Mouse (Mus musculus): ENCODE data around the gene Cgas. TPM values are rescaled to one million over a fixed set of nuclear protein-coding genes. Genes with fewer than 3 reads are reported as not detected.

The Cgas gene
- polyA plus RNA-seq, 1 experiment from 2014 or later = 0.98 TPM

GRCm38 (mm10) chr9:78428185-78428584, 14.9 kb downstream of the Cgas start:
- Histone ChIP-seq H3K4me1 (replicated peaks) (peaks cover 15% of the 10 kb centered on the region), H3K9ac (no peak overlapping the region), H3K27me3 (peaks cover 5% of the 10 kb centered on the region; the same call in 1 of the 2 replicates), H3K4me3 (replicated peaks) (0 out of 2 replicates have a peak overlapping the region, but pooled peaks have one; percentile 44), H3K9me3 (replicated peaks) (no peaks in the 10 kb centered on the region), H3K36me3 (replicated peaks) (no peaks in the 10 kb centered on the region), H3K4me2 (peak overlapping the region; percentile 68), H3K27ac (replicated peaks) (no peak overlapping the region)
- WGBS (ENCODE audit: insufficient replicate concordance) = 24% methylated on average over 6 of the region's 6 CpGs
- peak; percentile 41; the same call in 1 of the 2 replicates for ATAC-seq (ENCODE audit: insufficient read depth)

- whole genome bisulfite sequencing (ENCODE audit: insufficient replicate concordance) = 11% methylated on average over 27 of the region's 27 CpGs
- ATAC-seq (ENCODE audit: insufficient read depth) = peak; percentile 59; the same call in 1 of the 2 replicates
- H3K9ac ChIP-seq = no peak overlapping the region
- peak overlapping the region; percentile 68 for H3K4me2 ChIP-seq
- H3K9me3 ChIP-seq (replicated peaks) = no peaks in the 10 kb centered on the region
- no peak overlapping the region for H3K27ac ChIP-seq (replicated peaks)
- peak overlapping the region; percentile 44 for H3K4me3 ChIP-seq (replicated peaks)
- H3K36me3 ChIP-seq (replicated peaks) = no peaks in the 10 kb centered on the region
- H3K4me1 ChIP-seq (replicated peaks) = peaks cover 15% of the 10 kb centered on the region
- peaks cover 5% of the 10 kb centered on the region; the same call in 1 of the 2 replicates for H3K27me3 ChIP-seq
Measured at GRCm38 (mm10) chr9:78427362-78427781, 15.7 kb downstream of the Cgas start.

GRCm38 (mm10) chr9:78401596-78401995, 41.4 kb downstream of the Cgas start:
- WGBS (ENCODE audit: insufficient replicate concordance) = 83% methylated on average over 7 of the region's 7 CpGs

GRCm38 (mm10) chr9:78400570-78400969, 42.5 kb downstream of the Cgas start:
- Histone ChIP-seq H3K27ac (replicated peaks) (no peak overlapping the region), H3K27me3 (peaks cover 33% of the 10 kb centered on the region), H3K9me3 (replicated peaks) (no peaks in the 10 kb centered on the region), H3K4me2 (no peak overlapping the region), H3K9ac (no peak overlapping the region), H3K4me3 (replicated peaks) (no peak overlapping the region), H3K4me1 (replicated peaks) (peaks cover 7% of the 10 kb centered on the region), H3K36me3 (replicated peaks) (no peaks in the 10 kb centered on the region)
- ATAC-seq (ENCODE audit: insufficient read depth) = no peak
- 65% methylated on average over 5 of the region's 5 CpGs for WGBS (ENCODE audit: insufficient replicate concordance)

More at GRCm38 (mm10) chr9:78401596-78401995, 41.4 kb downstream of the Cgas start:
- peaks cover 23% of the 10 kb centered on the region for H3K27me3 ChIP-seq
- H3K4me3 ChIP-seq (replicated peaks) = no peak overlapping the region
- H3K27ac ChIP-seq (replicated peaks) = no peak overlapping the region
- H3K4me1 ChIP-seq (replicated peaks) = no peaks in the 10 kb centered on the region
- no peak for ATAC-seq (ENCODE audit: insufficient read depth)
- H3K9me3 ChIP-seq (replicated peaks) = no peaks in the 10 kb centered on the region
- no peaks in the 10 kb centered on the region for H3K36me3 ChIP-seq (replicated peaks)
- H3K9ac ChIP-seq = no peak overlapping the region
- no peak overlapping the region for H3K4me2 ChIP-seq

- peaks cover 9% of the 10 kb centered on the region for H3K4me1 ChIP-seq (replicated peaks)
- no peak overlapping the region for H3K4me2 ChIP-seq
- H3K27ac ChIP-seq (replicated peaks) = no peak overlapping the region
- H3K9me3 ChIP-seq (replicated peaks) = no peaks in the 10 kb centered on the region
- no peak overlapping the region for H3K9ac ChIP-seq
- H3K4me3 ChIP-seq (replicated peaks) = no peak overlapping the region
- H3K36me3 ChIP-seq (replicated peaks) = no peaks in the 10 kb centered on the region
- ATAC-seq (ENCODE audit: insufficient read depth) = no peak
- H3K27me3 ChIP-seq = peaks cover 71% of the 10 kb centered on the region
- WGBS (ENCODE audit: insufficient replicate concordance) = 50% methylated on average over 9 of the region's 9 CpGs
Measured at GRCm38 (mm10) chr9:78396517-78396916, 46.5 kb downstream of the Cgas start.

- Histone ChIP-seq H3K4me1 (replicated peaks) (peaks cover 9% of the 10 kb centered on the region), H3K4me2 (peak within 1 kb of the TSS; percentile 55), H3K27me3 (peaks cover 71% of the 10 kb centered on the region), H3K4me3 (replicated peaks) (peak within 1 kb of the TSS; percentile 29), H3K36me3 (replicated peaks) (no peaks in the 10 kb centered on the region), H3K9ac (no peak within 1 kb of the TSS), H3K27ac (replicated peaks) (no peak within 1 kb of the TSS), H3K9me3 (replicated peaks) (no peaks in the 10 kb centered on the region)
- 3% methylated on average over 93 of the region's 93 CpGs for WGBS (ENCODE audit: insufficient replicate concordance)
- ATAC-seq (ENCODE audit: insufficient read depth) = peak; percentile 44
Measured at GRCm38 (mm10) chr9:78395630-78396351, 47.2 kb downstream of the Cgas start, which contains the start of gene Ddx43. Gene Ddx43 (plus strand): TSS chr9:78395777.

GRCm38 (mm10) chr9:78395244-78395629, 47.8 kb downstream of the Cgas start:
- 31% methylated on average over 11 of the region's 11 CpGs for WGBS (ENCODE audit: insufficient replicate concordance)

GRCm38 (mm10) chr9:78394602-78395001, 48.4 kb downstream of the Cgas start:
- ATAC-seq (ENCODE audit: insufficient read depth) = no peak
- Histone ChIP-seq H3K9ac (no peak overlapping the region), H3K36me3 (replicated peaks) (no peaks in the 10 kb centered on the region), H3K4me2 (no peak overlapping the region), H3K9me3 (replicated peaks) (no peaks in the 10 kb centered on the region), H3K27me3 (peaks cover 71% of the 10 kb centered on the region), H3K27ac (replicated peaks) (no peak overlapping the region), H3K4me3 (replicated peaks) (no peak overlapping the region), H3K4me1 (replicated peaks) (peaks cover 9% of the 10 kb centered on the region)
- 42% methylated on average over 7 of the region's 7 CpGs for WGBS (ENCODE audit: insufficient replicate concordance)

More at GRCm38 (mm10) chr9:78395244-78395629, 47.8 kb downstream of the Cgas start:
- no peaks in the 10 kb centered on the region for H3K36me3 ChIP-seq (replicated peaks)
- no peak for ATAC-seq (ENCODE audit: insufficient read depth)
- peak overlapping the region; percentile 29; the same call in 1 of the 2 replicates for H3K4me3 ChIP-seq (replicated peaks)
- H3K27ac ChIP-seq (replicated peaks) = no peak overlapping the region
- H3K9me3 ChIP-seq (replicated peaks) = no peaks in the 10 kb centered on the region
- peaks cover 9% of the 10 kb centered on the region for H3K4me1 ChIP-seq (replicated peaks)
- H3K27me3 ChIP-seq = peaks cover 71% of the 10 kb centered on the region
- peak overlapping the region; percentile 55 for H3K4me2 ChIP-seq
- no peak overlapping the region for H3K9ac ChIP-seq

- no peak for ATAC-seq (ENCODE audit: insufficient read depth)
- Histone ChIP-seq H3K27me3 (peaks cover 68% of the 10 kb centered on the region), H3K9ac (no peak overlapping the region), H3K9me3 (replicated peaks) (no peaks in the 10 kb centered on the region), H3K27ac (replicated peaks) (no peak overlapping the region), H3K4me3 (replicated peaks) (no peak overlapping the region), H3K4me2 (no peak overlapping the region), H3K4me1 (replicated peaks) (peaks cover 9% of the 10 kb centered on the region), H3K36me3 (replicated peaks) (no peaks in the 10 kb centered on the region)
- WGBS (ENCODE audit: insufficient replicate concordance) = 65% methylated on average over 10 of the region's 10 CpGs
Measured at GRCm38 (mm10) chr9:78393741-78394140, 49.3 kb downstream of the Cgas start.

GRCm38 (mm10) chr9:78389981-78390380, 53.1 kb downstream of the Cgas start:
- peaks cover 32% of the 10 kb centered on the region for H3K27me3 ChIP-seq
- no peaks in the 10 kb centered on the region for H3K9me3 ChIP-seq (replicated peaks)
- no peak overlapping the region for H3K4me2 ChIP-seq
- H3K27ac ChIP-seq (replicated peaks) = no peak overlapping the region
- H3K4me3 ChIP-seq (replicated peaks) = no peak overlapping the region
- ATAC-seq (ENCODE audit: insufficient read depth) = no peak
- no peaks in the 10 kb centered on the region for H3K4me1 ChIP-seq (replicated peaks)
- 30% methylated on average over 5 of the region's 5 CpGs for WGBS (ENCODE audit: insufficient replicate concordance)
- no peak overlapping the region for H3K9ac ChIP-seq
- no peaks in the 10 kb centered on the region for H3K36me3 ChIP-seq (replicated peaks)

- Histone ChIP-seq H3K9ac (no peak overlapping the region), H3K27me3 (peaks cover 4% of the 10 kb centered on the region), H3K36me3 (replicated peaks) (no peaks in the 10 kb centered on the region), H3K4me1 (replicated peaks) (no peaks in the 10 kb centered on the region), H3K4me3 (replicated peaks) (no peak overlapping the region), H3K9me3 (replicated peaks) (no peaks in the 10 kb centered on the region), H3K27ac (replicated peaks) (no peak overlapping the region), H3K4me2 (no peak overlapping the region)
- ATAC-seq (ENCODE audit: insufficient read depth) = no peak
- WGBS (ENCODE audit: insufficient replicate concordance) = 68% methylated on average over 7 of the region's 7 CpGs
Measured at GRCm38 (mm10) chr9:78386947-78387346, 56.1 kb downstream of the Cgas start.

All from liver, embryonic 15.5 days (tissue).